Mouse (Mus musculus) layer of hippocampus, postnatal 36 days (tissue): ENCODE measurements at regions not wholly inside any gene's neighbourhood (a gene's known extent, or its start where the extent isn't known, plus 50 kb on each side); places are given as distances from the start of the nearest gene placed in this dataset.
"Not testable (repeated sequence)": the region's sequence is repeated elsewhere in the genome, so short reads cannot be mapped to it uniquely, and the experiment has no call there.

Experiments
- DNase-seq, 2 experiments: peaks; one replicate each; pipeline ENCODE4 v3.0.0; 2022

DNA sequence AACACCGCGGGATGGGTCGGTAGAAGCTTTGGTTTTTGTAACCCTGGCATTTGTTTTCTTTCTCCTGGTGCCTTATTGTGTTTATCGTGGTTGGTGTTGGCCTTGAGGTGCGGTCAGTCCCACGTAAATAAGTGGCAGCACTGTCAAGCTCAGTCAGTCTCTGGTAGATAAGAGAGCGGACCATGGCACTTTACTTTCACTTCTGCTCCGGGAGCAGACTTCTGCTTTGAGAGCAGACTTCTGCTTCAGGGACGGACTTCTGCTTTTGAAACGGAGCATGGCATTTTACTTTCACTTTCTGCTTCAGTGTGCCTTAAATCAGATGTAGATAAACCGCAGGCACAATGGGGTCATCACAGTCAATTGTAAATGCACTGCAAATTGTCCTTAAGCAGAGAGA is 54.3 kb upstream of the Ccdc66 start:
- not testable (repeated sequence) for DNase-seq

DNA sequence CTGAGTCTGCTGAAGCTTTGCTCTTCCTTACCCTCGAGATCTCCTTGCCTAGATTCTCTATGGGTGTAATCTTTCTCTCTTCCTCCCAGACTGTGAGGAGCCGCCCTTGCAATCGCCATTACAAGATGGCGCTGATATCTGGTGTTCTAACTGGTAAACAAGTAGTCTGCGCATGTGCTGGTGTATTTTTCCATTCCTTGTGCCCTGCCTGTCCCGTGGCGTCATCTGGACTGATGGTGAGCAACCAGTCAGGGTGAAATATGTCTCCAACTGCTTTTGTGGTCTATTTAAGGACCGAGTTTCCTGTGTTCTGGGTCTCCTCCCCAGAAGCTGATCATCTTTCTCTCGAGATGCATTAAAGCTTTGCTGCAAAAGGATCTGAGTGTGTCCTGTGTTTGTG is 53.7 kb upstream of the Ccdc66 start:
- not testable (repeated sequence) for DNase-seq

DNA sequence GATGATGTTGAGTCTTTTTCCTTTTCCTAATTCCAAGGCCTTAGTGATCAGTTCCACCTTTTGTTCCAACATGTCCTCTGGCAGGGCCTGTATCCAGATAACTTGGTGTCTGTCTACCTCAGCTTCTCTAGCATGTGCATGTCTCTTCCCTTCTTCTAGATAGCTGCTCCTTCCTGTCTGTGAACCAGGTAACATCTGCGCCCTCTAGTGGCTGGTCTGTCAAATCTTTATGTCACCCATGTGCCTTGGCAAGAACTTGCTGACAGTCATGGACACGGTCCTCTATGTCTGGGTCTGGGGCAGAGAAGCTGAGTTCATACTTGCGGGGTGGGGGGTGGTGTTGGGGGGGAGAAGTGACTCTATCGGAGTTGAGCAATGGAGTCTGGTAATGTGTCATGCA is 52.2 kb upstream of the Ccdc66 start:
- DNase-seq: peak; percentile 12 to 40

DNA sequence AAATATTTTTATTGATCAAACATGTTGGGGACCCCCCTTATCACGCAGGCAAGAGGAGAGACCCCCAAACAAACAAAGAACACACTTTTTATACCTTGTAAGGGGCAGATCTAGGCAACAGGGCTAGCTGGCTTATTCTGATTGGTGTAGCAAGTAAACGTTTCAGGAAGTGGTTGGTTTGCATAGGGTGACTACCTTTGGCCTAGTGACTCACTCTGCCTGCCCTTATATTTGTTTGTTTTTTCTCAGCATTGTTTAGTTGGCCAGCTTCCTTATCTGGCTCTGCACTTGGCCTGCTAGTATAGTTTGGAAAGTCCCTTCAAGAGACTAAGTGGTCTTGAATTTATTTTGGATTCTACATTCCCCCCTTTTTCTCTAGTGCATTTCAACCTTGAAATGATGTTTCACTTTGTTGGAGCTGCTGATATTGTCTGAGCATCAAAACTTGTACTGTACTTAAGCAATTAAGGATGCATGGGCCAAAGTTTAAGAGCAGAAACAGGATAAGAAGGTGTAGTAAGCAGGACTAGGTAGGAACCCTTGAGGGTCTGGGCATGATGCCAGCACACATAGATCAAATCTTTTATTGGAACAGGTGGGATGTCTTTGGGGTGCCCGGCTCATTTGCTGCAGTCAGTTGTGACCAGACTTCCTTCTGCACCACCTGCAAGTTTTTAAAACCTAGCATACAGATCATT is 50.7 kb upstream of the Ccdc66 start:
- DNase-seq: no peak
